Mouse (Mus musculus): ENCODE measurements around the gene Raly. TPM values are rescaled to one million over a fixed set of nuclear protein-coding genes. Genes with fewer than 3 reads are reported as not detected.

Raly gene
- polyA plus RNA-seq, 1 experiment from 2014 or later: 29.8 TPM

GRCm38 (mm10) chr2:154813426-154813825 is 22.5 kb downstream of the Raly start:
- 92% methylated on average over 2 of the region's 2 CpGs for WGBS
- Histone ChIP-seq H3K27me3 (replicated peaks) (no peaks in the 10 kb centered on the region), H3K4me3 (no peak overlapping the region), H3K4me2 (no peak overlapping the region), H3K9me3 (replicated peaks) (no peaks in the 10 kb centered on the region), H3K27ac (ENCODE audit: poor library complexity, severe bottlenecking) (no peak overlapping the region), H3K4me1 (replicated peaks) (peaks cover 43% of the 10 kb centered on the region), H3K36me3 (no peaks in the 10 kb centered on the region), H3K9ac (no peak overlapping the region)
- ATAC-seq (ENCODE audit: insufficient number of reproducible peaks, low FRiP score): no peak

GRCm38 (mm10) chr2:154817089-154817488 is 26.2 kb downstream of the Raly start:
- Histone ChIP-seq H3K4me3 (no peak overlapping the region), H3K9me3 (replicated peaks) (no peaks in the 10 kb centered on the region), H3K4me2 (no peak overlapping the region), H3K9ac (no peak overlapping the region), H3K27me3 (replicated peaks) (no peaks in the 10 kb centered on the region), H3K27ac (ENCODE audit: poor library complexity, severe bottlenecking) (peak overlapping the region; percentile 8; the same call in 1 of the 2 replicates), H3K36me3 (no peaks in the 10 kb centered on the region), H3K4me1 (replicated peaks) (peaks cover 54% of the 10 kb centered on the region)
- WGBS: 53% methylated on average over 3 of the region's 3 CpGs
- ATAC-seq (ENCODE audit: insufficient number of reproducible peaks, low FRiP score): no peak

GRCm38 (mm10) chr2:154817788-154818187 is 26.9 kb downstream of the Raly start:
- Histone ChIP-seq H3K27me3 (replicated peaks) (no peaks in the 10 kb centered on the region), H3K36me3 (no peaks in the 10 kb centered on the region), H3K9ac (no peak overlapping the region), H3K4me2 (no peak overlapping the region), H3K27ac (ENCODE audit: poor library complexity, severe bottlenecking) (no peak overlapping the region), H3K4me1 (replicated peaks) (peaks cover 52% of the 10 kb centered on the region), H3K9me3 (replicated peaks) (no peaks in the 10 kb centered on the region), H3K4me3 (no peak overlapping the region)
- ATAC-seq (ENCODE audit: insufficient number of reproducible peaks, low FRiP score): no peak
- WGBS: 9% methylated on average over 1 of the region's 1 CpGs

GRCm38 (mm10) chr2:154818599-154818998 is 27.7 kb downstream of the Raly start:
- no peaks in the 10 kb centered on the region for H3K27me3 ChIP-seq (replicated peaks)
- no peak overlapping the region for H3K9ac ChIP-seq
- ATAC-seq (ENCODE audit: insufficient number of reproducible peaks, low FRiP score): no peak
- no peaks in the 10 kb centered on the region for H3K9me3 ChIP-seq (replicated peaks)
- no peak overlapping the region for H3K4me3 ChIP-seq
- no peak overlapping the region for H3K4me2 ChIP-seq
- no peaks in the 10 kb centered on the region for H3K36me3 ChIP-seq
- 65% methylated on average over 1 of the region's 1 CpGs for WGBS
- no peak overlapping the region for H3K27ac ChIP-seq (ENCODE audit: poor library complexity, severe bottlenecking)
- peaks cover 52% of the 10 kb centered on the region for H3K4me1 ChIP-seq (replicated peaks)

DNA sequence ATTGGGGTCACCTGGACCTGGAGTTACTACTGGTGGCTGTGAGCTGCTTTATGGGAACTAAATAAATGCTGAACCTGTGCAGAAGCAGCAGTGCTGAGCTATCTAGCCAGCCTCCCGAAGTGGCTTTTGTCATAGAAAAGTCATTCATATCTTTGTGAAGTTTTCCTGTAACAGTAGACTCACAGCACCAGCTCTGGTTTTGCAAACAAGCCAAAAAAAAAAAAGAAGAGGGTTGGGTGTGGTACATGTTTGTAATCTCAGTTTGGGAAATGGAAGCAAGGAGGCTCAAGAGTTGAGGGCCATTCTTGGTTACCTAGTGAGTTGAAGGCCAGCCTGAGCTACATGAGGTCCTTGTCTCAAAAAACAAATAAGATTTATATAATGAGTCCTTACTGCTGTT is 29.4 kb downstream of the Raly start:
- no peak for ATAC-seq (ENCODE audit: insufficient number of reproducible peaks, low FRiP score)
- no peak overlapping the region for H3K4me3 ChIP-seq
- H3K9me3 ChIP-seq (replicated peaks): no peaks in the 10 kb centered on the region
- H3K27ac ChIP-seq (ENCODE audit: poor library complexity, severe bottlenecking): peak overlapping the region; percentile 33; the same call in 1 of the 2 replicates
- WGBS: 54% methylated on average over 1 of the region's 1 CpGs
- H3K4me1 ChIP-seq (replicated peaks): peaks cover 50% of the 10 kb centered on the region
- no peak overlapping the region for H3K4me2 ChIP-seq
- H3K9ac ChIP-seq: no peak overlapping the region
- no peaks in the 10 kb centered on the region for H3K27me3 ChIP-seq (replicated peaks)
- no peaks in the 10 kb centered on the region for H3K36me3 ChIP-seq

DNA sequence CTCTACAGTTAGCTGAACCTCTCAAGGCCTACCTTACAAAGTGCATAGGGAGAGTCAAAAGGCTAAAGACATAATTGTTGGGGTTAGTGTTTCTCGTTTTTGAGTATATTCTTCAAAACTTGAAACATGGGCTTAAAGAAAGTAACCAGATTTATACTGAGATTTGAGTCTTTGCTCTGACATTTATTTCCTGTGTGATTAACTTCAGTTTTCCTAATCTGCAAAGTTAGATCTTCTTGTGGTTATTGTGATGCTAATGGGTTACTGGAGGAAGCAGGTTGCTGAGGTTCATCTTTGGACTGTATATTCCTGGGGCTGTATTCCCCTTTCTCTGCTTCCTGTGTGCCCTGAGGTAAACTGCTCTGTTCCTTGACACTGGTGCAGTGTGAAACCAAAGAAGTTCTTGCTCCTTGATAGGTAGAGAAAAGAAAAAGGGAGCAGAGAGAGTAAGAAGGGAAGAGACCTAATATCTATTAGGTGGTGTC is 35.2 kb downstream of the Raly start:
- no peak overlapping the region for H3K9ac ChIP-seq
- H3K27ac ChIP-seq (ENCODE audit: poor library complexity, severe bottlenecking): no peak overlapping the region
- no peak overlapping the region for H3K4me3 ChIP-seq
- whole genome bisulfite sequencing: 90% methylated on average over 1 of the region's 1 CpGs
- no peaks in the 10 kb centered on the region for H3K36me3 ChIP-seq
- no peaks in the 10 kb centered on the region for H3K9me3 ChIP-seq (replicated peaks)
- no peak for ATAC-seq (ENCODE audit: insufficient number of reproducible peaks, low FRiP score)
- no peak overlapping the region for H3K4me2 ChIP-seq
- no peaks in the 10 kb centered on the region for H3K27me3 ChIP-seq (replicated peaks)
- H3K4me1 ChIP-seq (replicated peaks): peaks cover 17% of the 10 kb centered on the region

DNA sequence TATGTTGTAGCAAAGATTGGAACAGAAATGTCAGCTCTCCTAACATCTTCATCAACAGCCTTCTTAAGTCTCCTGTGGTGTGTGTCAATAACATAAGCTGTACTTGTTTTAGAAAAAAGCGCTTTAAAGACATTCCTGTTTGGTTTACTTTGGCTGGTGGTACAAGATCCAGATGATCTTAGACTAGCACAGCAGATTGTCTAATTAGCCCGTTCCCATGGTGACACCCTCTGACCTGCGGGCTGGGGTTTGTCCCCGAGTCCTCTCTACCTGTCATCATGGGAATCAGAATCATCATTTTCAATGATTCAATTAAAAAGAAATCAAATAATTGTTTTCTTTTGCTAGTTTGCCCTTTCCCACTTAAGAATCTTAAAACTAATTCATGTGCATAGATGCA is 36.6 kb downstream of the Raly start:
- no peak overlapping the region for H3K27ac ChIP-seq (ENCODE audit: poor library complexity, severe bottlenecking)
- no peak overlapping the region for H3K4me2 ChIP-seq
- H3K27me3 ChIP-seq (replicated peaks): no peaks in the 10 kb centered on the region
- no peak overlapping the region for H3K9ac ChIP-seq
- no peaks in the 10 kb centered on the region for H3K36me3 ChIP-seq
- H3K4me1 ChIP-seq (replicated peaks): peaks cover 19% of the 10 kb centered on the region
- H3K4me3 ChIP-seq: no peak overlapping the region
- WGBS: 84% methylated on average over 4 of the region's 4 CpGs
- no peak for ATAC-seq (ENCODE audit: insufficient number of reproducible peaks, low FRiP score)
- no peaks in the 10 kb centered on the region for H3K9me3 ChIP-seq (replicated peaks)

DNA sequence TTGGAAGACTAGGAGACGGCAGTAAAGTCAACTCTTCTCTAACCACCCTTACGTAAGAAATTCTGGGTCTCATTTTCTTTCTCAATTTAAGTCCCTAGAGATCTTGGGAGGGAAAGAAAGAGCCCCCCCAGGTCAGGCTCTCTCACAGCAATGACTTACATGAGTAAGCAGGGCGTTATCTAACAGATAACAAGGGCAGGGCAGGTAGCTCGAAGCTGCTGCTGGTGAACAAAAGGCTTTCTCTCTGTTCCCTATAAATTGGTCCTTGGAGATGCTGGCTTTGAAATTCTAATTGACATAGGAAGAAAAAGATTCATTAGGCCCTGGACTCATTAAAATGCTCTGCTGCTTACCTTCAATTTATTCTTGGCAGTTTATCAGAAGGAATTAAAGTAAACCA is 41.6 kb downstream of the Raly start:
- Histone ChIP-seq H3K4me2 (no peak overlapping the region), H3K9ac (no peak overlapping the region), H3K4me1 (replicated peaks) (peaks cover 29% of the 10 kb centered on the region), H3K27me3 (replicated peaks) (no peaks in the 10 kb centered on the region), H3K27ac (ENCODE audit: poor library complexity, severe bottlenecking) (no peak overlapping the region), H3K4me3 (no peak overlapping the region), H3K36me3 (peaks cover 3% of the 10 kb centered on the region; the same call in 1 of the 2 replicates), H3K9me3 (replicated peaks) (no peaks in the 10 kb centered on the region)
- no peak for ATAC-seq (ENCODE audit: insufficient number of reproducible peaks, low FRiP score)
- WGBS: 47% methylated on average over 4 of the region's 4 CpGs

GRCm38 (mm10) chr2:154834149-154834865 is 43.4 kb downstream of the Raly start:
- Histone ChIP-seq H3K4me3 (no peak overlapping the region), H3K36me3 (peaks cover 3% of the 10 kb centered on the region; the same call in 1 of the 2 replicates), H3K4me1 (replicated peaks) (peaks cover 25% of the 10 kb centered on the region), H3K27me3 (replicated peaks) (no peaks in the 10 kb centered on the region), H3K9me3 (replicated peaks) (no peaks in the 10 kb centered on the region), H3K4me2 (no peak overlapping the region), H3K27ac (ENCODE audit: poor library complexity, severe bottlenecking) (no peak overlapping the region), H3K9ac (no peak overlapping the region)
- ATAC-seq (ENCODE audit: insufficient number of reproducible peaks, low FRiP score): no peak
- 92% methylated on average over 6 of the region's 6 CpGs for WGBS

DNA sequence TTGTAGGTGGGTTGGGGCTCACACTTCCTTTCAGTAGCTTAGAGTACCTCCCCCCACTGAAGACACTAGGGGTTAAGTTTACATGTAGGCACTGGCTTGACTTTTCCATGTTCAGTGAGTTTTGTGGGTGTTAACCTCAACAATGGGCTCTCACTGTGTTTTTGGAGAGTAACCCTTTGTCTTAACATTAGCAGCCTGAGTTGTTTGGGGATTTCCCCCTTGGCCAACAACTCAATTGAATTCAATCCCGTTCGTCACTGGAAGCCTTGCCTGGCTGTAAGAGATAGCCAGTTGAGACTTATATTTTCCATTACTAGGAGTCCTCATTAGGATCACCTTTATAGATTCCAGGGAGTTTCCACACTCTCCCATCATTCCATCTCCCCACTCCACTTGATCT is 45.6 kb downstream of the Raly start:
- no peaks in the 10 kb centered on the region for H3K27me3 ChIP-seq (replicated peaks)
- H3K4me3 ChIP-seq: no peak overlapping the region
- no peaks in the 10 kb centered on the region for H3K9me3 ChIP-seq (replicated peaks)
- no peak overlapping the region for H3K27ac ChIP-seq (ENCODE audit: poor library complexity, severe bottlenecking)
- 83% methylated on average over 2 of the region's 2 CpGs for WGBS
- H3K4me1 ChIP-seq (replicated peaks): peaks cover 18% of the 10 kb centered on the region
- ATAC-seq (ENCODE audit: insufficient number of reproducible peaks, low FRiP score): no peak
- H3K36me3 ChIP-seq: peaks cover 3% of the 10 kb centered on the region; the same call in 1 of the 2 replicates
- H3K9ac ChIP-seq: no peak overlapping the region
- no peak overlapping the region for H3K4me2 ChIP-seq

- Histone ChIP-seq H3K27me3 (replicated peaks) (no peaks in the 10 kb centered on the region), H3K36me3 (peaks cover 29% of the 10 kb centered on the region), H3K9me3 (replicated peaks) (no peaks in the 10 kb centered on the region), H3K9ac (no peak overlapping the region), H3K4me3 (no peak overlapping the region), H3K4me1 (replicated peaks) (0 out of 2 replicates have a peak, but pooled peaks cover 7% of the 10 kb centered on the region), H3K27ac (ENCODE audit: poor library complexity, severe bottlenecking) (no peak overlapping the region), H3K4me2 (no peak overlapping the region)
- ATAC-seq (ENCODE audit: insufficient number of reproducible peaks, low FRiP score): no peak
Measured at GRCm38 (mm10) chr2:154848086-154848485, 57.2 kb downstream of the Raly start.

GRCm38 (mm10) chr2:154855383-154855782 is 64.5 kb downstream of the Raly start:
- no peak overlapping the region for H3K9ac ChIP-seq
- H3K27ac ChIP-seq (ENCODE audit: poor library complexity, severe bottlenecking): no peak overlapping the region
- no peaks in the 10 kb centered on the region for H3K27me3 ChIP-seq (replicated peaks)
- no peak for ATAC-seq (ENCODE audit: insufficient number of reproducible peaks, low FRiP score)
- H3K4me3 ChIP-seq: no peak overlapping the region
- H3K4me2 ChIP-seq: no peak overlapping the region
- H3K9me3 ChIP-seq (replicated peaks): no peaks in the 10 kb centered on the region
- H3K36me3 ChIP-seq: peaks cover 37% of the 10 kb centered on the region
- WGBS: 96% methylated on average over 1 of the region's 1 CpGs
- H3K4me1 ChIP-seq (replicated peaks): peaks cover 6% of the 10 kb centered on the region

Measured in heart, embryonic 12.5 days (tissue).